Mouse (Mus musculus) MEL (cell line): ENCODE measurements around the gene Ptgir. TPM values are rescaled to one million over a fixed set of nuclear protein-coding genes. Genes with fewer than 3 reads are reported as not detected.

Experiments used
- DNase-seq: peaks from one replicate; pipeline ENCODE4 v3.0.0; 2011; ENCODE audit warnings: low read depth, low spot score
- H3K27ac ChIP-seq: 2 replicates; pipeline ENCODE4 v1.5.1; 2012; ENCODE audit warnings: low read depth, mild to moderate bottlenecking, control low read depth, low read length, moderate library complexity; ENCODE audit not compliant: control insufficient read depth
- H3K27me3 ChIP-seq, 2 experiments: fragments of 150-350 bp in 1 of 2; sonication (generic) in 1 of 2; 2 replicates each; pipeline ENCODE4 v1.6.1; 2012; ENCODE audit warnings: low read length in 2 of 2, mild to moderate bottlenecking in 2 of 2, improper control_type of control experiment in 1 of 2, moderate library complexity in 1 of 2; ENCODE audit not compliant: insufficient read depth in 2 of 2, control insufficient read depth in 1 of 2
- H3K36me3 ChIP-seq, 2 experiments: 2 replicates each; pipeline ENCODE4 v1.6.1; 2012 to 2014; ENCODE audit warnings: low read length in 2 of 2, improper control_type of control experiment in 1 of 2, inconsistent platforms in 1 of 2, mild to moderate bottlenecking in 1 of 2; ENCODE audit not compliant: insufficient read depth in 2 of 2, control insufficient read depth in 1 of 2
- H3K4me1 ChIP-seq, 2 experiments: fragments of 150-350 bp in 1 of 2; sonication (generic) in 1 of 2; 2 replicates each; pipeline ENCODE4 v1.6.1; 2012; ENCODE audit warnings: low read length in 2 of 2, improper control_type of control experiment in 1 of 2, mild to moderate bottlenecking in 1 of 2; ENCODE audit not compliant: insufficient read depth in 2 of 2, control insufficient read depth in 1 of 2
- H3K4me3 ChIP-seq, 2 experiments: fragments of 150-350 bp in 1 of 2; sonication (generic) in 1 of 2; 2 replicates each; pipeline ENCODE4 v1.5.1; 2012; ENCODE audit warnings: low read depth in 2 of 2, low read length in 2 of 2, mild to moderate bottlenecking in 2 of 2, moderate library complexity in 2 of 2, control low read depth in 1 of 2, improper control_type of control experiment in 1 of 2; ENCODE audit not compliant: control insufficient read depth in 1 of 2, insufficient read depth in 1 of 2
- H3K79me2 ChIP-seq: 2 replicates; pipeline ENCODE4 v1.6.1; 2012; ENCODE audit warnings: mild to moderate bottlenecking, low read length, moderate library complexity; ENCODE audit not compliant: control insufficient read depth, poor library complexity, insufficient read depth
- H3K9ac ChIP-seq: 2 replicates; pipeline ENCODE4 v1.6.1; 2012; ENCODE audit warnings: low read depth, mild to moderate bottlenecking, control low read depth, low read length, moderate library complexity; ENCODE audit not compliant: control insufficient read depth, poor library complexity, severe bottlenecking
- H3K9me3 ChIP-seq: fragments of 150-350 bp; sonication (generic); replicated peaks from 2 replicates; pipeline ENCODE4 v1.6.1; 2012; ENCODE audit warnings: mild to moderate bottlenecking, low read length, improper control_type of control experiment, moderate library complexity; ENCODE audit not compliant: insufficient read depth
- BHLHE40 ChIP-seq: IDR thresholded peaks from 2 replicates; pipeline ENCODE4 v1.6.1; 2012; ENCODE audit warnings: low read depth, mild to moderate bottlenecking, inconsistent platforms, low read length, improper control_type of control experiment, borderline replicate concordance
- CHD1 ChIP-seq: IDR thresholded peaks from 2 replicates; pipeline ENCODE4 v1.6.1; 2012; ENCODE audit warnings: low read depth, mild to moderate bottlenecking, inconsistent platforms, low read length, improper control_type of control experiment
- CHD2 ChIP-seq: IDR thresholded peaks from 2 replicates; pipeline ENCODE4 v1.6.1; 2011; ENCODE audit warnings: low read length, improper control_type of control experiment
- ELF1 ChIP-seq: IDR thresholded peaks from 2 replicates; pipeline ENCODE4 v1.6.1; 2014; ENCODE audit warnings: low read depth, mild to moderate bottlenecking, inconsistent platforms, low read length, improper control_type of control experiment, moderate library complexity
- EP300 ChIP-seq, 2 experiments: IDR thresholded peaks; 2 replicates each; pipeline ENCODE4 v1.6.1; 2011; ENCODE audit warnings: improper control_type of control experiment in 2 of 2, low read length in 2 of 2, low read depth in 1 of 2, mild to moderate bottlenecking in 1 of 2
- GABPA ChIP-seq: IDR thresholded peaks from 2 replicates; pipeline ENCODE4 v1.6.1; 2012; ENCODE audit warnings: low read depth, mild to moderate bottlenecking, inconsistent platforms, low read length, improper control_type of control experiment, moderate library complexity
- GATA1 ChIP-seq: IDR thresholded peaks from 2 replicates; pipeline ENCODE4 v1.6.1; 2011; ENCODE audit warnings: low read depth, low read length, improper control_type of control experiment
- JUND ChIP-seq: IDR thresholded peaks from 2 replicates; pipeline ENCODE4 v1.6.1; 2011; ENCODE audit warnings: low read depth, mild to moderate bottlenecking, improper control_type of control experiment, low read length
- MAZ ChIP-seq: IDR thresholded peaks from 2 replicates; pipeline ENCODE4 v1.6.1; 2012; ENCODE audit warnings: low read depth, mild to moderate bottlenecking, inconsistent platforms, low read length, improper control_type of control experiment
- MEF2A ChIP-seq: IDR thresholded peaks from 2 replicates; pipeline ENCODE4 v1.6.1; 2014; ENCODE audit warnings: low read depth, mild to moderate bottlenecking, inconsistent platforms, low read length, improper control_type of control experiment; ENCODE audit not compliant: poor library complexity, insufficient replicate concordance, severe bottlenecking; ENCODE audit errors: extremely low read depth
- MYC ChIP-seq: IDR thresholded peaks from 2 replicates; pipeline ENCODE4 v1.6.1; 2011; ENCODE audit warnings: low read depth, mild to moderate bottlenecking, low read length, improper control_type of control experiment, moderate library complexity
- POLR2AphosphoS5 ChIP-seq: IDR thresholded peaks from 2 replicates; pipeline ENCODE4 v1.6.1; 2012; ENCODE audit warnings: low read depth, borderline replicate concordance, mild to moderate bottlenecking, inconsistent platforms, low read length, moderate library complexity, mixed read lengths
- RCOR1 ChIP-seq: IDR thresholded peaks from 2 replicates; pipeline ENCODE4 v1.6.1; 2012; ENCODE audit warnings: low read depth, mild to moderate bottlenecking, inconsistent platforms, low read length, improper control_type of control experiment
- SIN3A ChIP-seq: IDR thresholded peaks from 2 replicates; pipeline ENCODE4 v1.6.1; 2012; ENCODE audit warnings: low read length, improper control_type of control experiment, inconsistent platforms
- TAL1 ChIP-seq: IDR thresholded peaks from 2 replicates; pipeline ENCODE4 v1.6.1; 2012; ENCODE audit warnings: mild to moderate bottlenecking, inconsistent platforms, low read length, moderate library complexity, mixed read lengths
- TBP ChIP-seq: IDR thresholded peaks from 2 replicates; pipeline ENCODE4 v1.8.0; 2011; ENCODE audit warnings: low read depth, low read length, improper control_type of control experiment
- TCF12 ChIP-seq: IDR thresholded peaks from 2 replicates; pipeline ENCODE4 v1.6.1; 2014; ENCODE audit warnings: low read depth, mild to moderate bottlenecking, inconsistent platforms, low read length, improper control_type of control experiment, moderate library complexity
- UBTF ChIP-seq: IDR thresholded peaks from 2 replicates; pipeline ENCODE4 v1.6.1; 2012; ENCODE audit warnings: low read depth, mild to moderate bottlenecking, inconsistent platforms, low read length, improper control_type of control experiment, moderate library complexity, borderline replicate concordance; ENCODE audit not compliant: insufficient read depth
- ZKSCAN1 ChIP-seq: IDR thresholded peaks from 2 replicates; pipeline ENCODE4 v1.6.1; 2012; ENCODE audit warnings: low read depth, mild to moderate bottlenecking, inconsistent platforms, low read length, improper control_type of control experiment, moderate library complexity
- ZMIZ1 ChIP-seq: IDR thresholded peaks from 2 replicates; pipeline ENCODE4 v1.6.1; 2012; ENCODE audit warnings: low read depth, mild to moderate bottlenecking, inconsistent platforms, low read length, improper control_type of control experiment, moderate library complexity
- polyA plus RNA-seq, 2 experiments: library from polyadenylated mRNA; stranded (reverse) in 1 of 2; unstranded in 1 of 2; fragments of >175 nt in 1 of 2; fragments of >200 nt in 1 of 2; gene quantifications; 2 replicates each; pipeline versions ENCODE4 v1.2.1 to v1.2.4; 2012; ENCODE audit warnings: low replicate concordance in 2 of 2, low read depth in 1 of 2; ENCODE audit not compliant: insufficient read length in 2 of 2, insufficient read depth in 1 of 2, missing spikeins in 1 of 2
- total RNA-seq: library from RNA; depleted of rRNA; stranded (reverse); fragments of 300-350 nt; gene quantifications from 2 replicates; pipeline ENCODE4 v1.2.3, GENCODE M21; 2012

Ptgir gene
- total and polyA plus RNA-seq, 3 experiments = 22.8 to 23.7 TPM; not detected in 1

- Histone ChIP-seq H3K36me3 (peaks cover 0 to 26% of the 10 kb centered on the region in 2 experiments), H3K9ac (peak overlapping the region; percentile 74), H3K4me3 (peak overlapping the region; percentile 57 to 70), H3K9me3 (no peaks in the 10 kb centered on the region), H3K79me2 (peaks cover 27% of the 10 kb centered on the region), H3K27me3 (no peaks in the 10 kb centered on the region), H3K4me1 (peaks cover 4 to 39% of the 10 kb centered on the region in 2 experiments), H3K27ac (peak overlapping the region; percentile 54)
- TF ChIP-seq TAL1 = no peak
- TF ChIP-seq UBTF = no peak
- no peak for TF ChIP-seq SIN3A
- no peak for TF ChIP-seq GABPA
- no peak for TF ChIP-seq CHD2
- TF ChIP-seq CHD1 = no peak
- TF ChIP-seq TBP = no peak
- TF ChIP-seq POLR2AphosphoS5 = no peak
- TF ChIP-seq ZMIZ1 = no peak
- TF ChIP-seq JUND = no peak
- no peak for TF ChIP-seq MEF2A
- TF ChIP-seq TCF12 = no peak
- no peak for TF ChIP-seq ZKSCAN1
- TF ChIP-seq MYC = no peak
- peak; percentile 47 for DNase-seq
These were observed 1.6 kb downstream of the Ptgir start for GRCm38 (mm10) chr7:16907842-16908241.

DNA sequence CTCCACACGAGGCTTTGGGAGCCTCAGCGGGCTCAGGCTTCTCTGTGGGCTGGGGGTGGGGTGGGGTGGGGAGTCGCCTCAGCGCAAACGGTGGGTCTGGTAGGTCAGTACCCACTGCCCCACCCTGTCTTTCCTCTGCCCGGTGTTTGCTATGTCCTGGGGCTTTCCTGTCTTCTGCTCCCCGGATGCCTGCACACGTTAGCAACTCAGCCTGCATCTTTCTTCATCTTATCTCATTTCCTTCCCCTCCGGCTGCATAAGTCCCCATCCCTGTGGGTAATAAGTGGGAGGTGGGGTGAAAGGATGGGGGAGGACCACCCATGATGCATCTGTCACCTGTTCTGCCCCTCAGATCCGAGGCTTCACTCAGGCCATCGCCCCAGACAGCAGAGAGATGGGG, 2.1 kb downstream of the Ptgir start:
- peaks cover 0 to 26% of the 10 kb centered on the region in 2 experiments for H3K36me3 ChIP-seq
- peaks cover 27% of the 10 kb centered on the region for H3K79me2 ChIP-seq
- no peaks in the 10 kb centered on the region for H3K9me3 ChIP-seq
- H3K4me1 ChIP-seq = peaks cover 4 to 34% of the 10 kb centered on the region in 2 experiments
- DNase-seq = peak; percentile 42
- peak overlapping the region; percentile 57 to 70 for H3K4me3 ChIP-seq
- no peaks in the 10 kb centered on the region for H3K27me3 ChIP-seq
- H3K27ac ChIP-seq = peak overlapping the region; percentile 54
- H3K9ac ChIP-seq = peak overlapping the region; percentile 74
- peak; percentile 51 for TF ChIP-seq RCOR1
- TF ChIP-seq MYC = 0 out of 2 replicates have a peak, but pooled peaks have one; percentile 29
- 0 out of 2 replicates have a peak, but pooled peaks have one; percentile 12 for TF ChIP-seq ELF1
- TF ChIP-seq EP300 (IDR thresholded peaks at IDR 0.05; ENCODE audit: low read depth in 1 of 2, low read length in 2 of 2) = peak; percentile 41 to 56; a peak in 3 of 4 replicates
- TF ChIP-seq CHD2 = no peak
- TF ChIP-seq GATA1 = peak; percentile 50; the same call in 1 of the 2 replicates
- TF ChIP-seq MAZ = 0 out of 2 replicates have a peak, but pooled peaks have one; percentile 33
- TF ChIP-seq BHLHE40 = no peak
